19 mouse cellular contexts compared by ENCODE assay signal in genomic region chr9:45843780-45844179, GRCm38 (mm10). TPM values are rescaled to one million over a fixed set of nuclear protein-coding genes. Genes with fewer than 3 reads are reported as not detected.
DNase-seq lines count a peak whose midpoint lies in the region; TF ChIP-seq lines count a peak whose summit lies in the region.
"Had no signal": no experiment of that assay in that cellular context is flagged by ENCODE, and none has a peak within 500 bp of the region (broad histone marks: within the 10 kb centered on the region; RNA-seq: fewer than 3 reads in every experiment).

No protein-coding gene starts in this region.

- peak overlapping the region; percentile 7; the same call in 1 of the 2 replicates for H3K27ac ChIP-seq in ES-Bruce4 (ENCODE audit: insufficient read depth, low read length)
- H3K27ac ChIP-seq: forebrain, embryonic 10.5 days; forebrain, embryonic 13.5 days; heart, adult 2 months; heart, embryonic 10.5 days; heart, embryonic 13.5 days; hindbrain, embryonic 12.5 days; hindbrain, embryonic 15.5 days had no signal

- TF ChIP-seq POLR2A in ES-Bruce4 (IDR thresholded peaks at IDR 0.05; ENCODE audit: insufficient read depth, low read length) = no peak

- H3K9me3 ChIP-seq in ES-Bruce4 (replicated peaks; ENCODE audit: control insufficient read depth, insufficient read depth, low read length, poor library complexity, severe bottlenecking) = no peaks in the 10 kb centered on the region
- H3K9me3 ChIP-seq: forebrain, embryonic 10.5 days; forebrain, embryonic 13.5 days; heart, embryonic 10.5 days; heart, embryonic 13.5 days; hindbrain, embryonic 12.5 days; hindbrain, embryonic 15.5 days had no signal

- H3K27me3 ChIP-seq in ES-Bruce4 (ENCODE audit: control insufficient read depth, insufficient read depth, low read length, poor library complexity, severe bottlenecking) = no peaks in the 10 kb centered on the region
- H3K27me3 ChIP-seq: forebrain, embryonic 13.5 days; heart, embryonic 13.5 days; hindbrain, embryonic 12.5 days; hindbrain, embryonic 15.5 days had no signal

- no peak overlapping the region for H3K9ac ChIP-seq in ES-Bruce4 (ENCODE audit: low read depth, poor library complexity, severe bottlenecking)
- H3K9ac ChIP-seq: forebrain, embryonic 13.5 days; heart, embryonic 13.5 days; hindbrain, embryonic 12.5 days; hindbrain, embryonic 15.5 days had no signal

- no peak for TF ChIP-seq EP300 in ES-Bruce4 (IDR thresholded peaks at IDR 0.05; ENCODE audit: insufficient read depth, low read depth, low read length)

- no peak for TF ChIP-seq CTCF in ES-Bruce4 (IDR thresholded peaks at IDR 0.05; ENCODE audit: low read depth, low read length)

- H3K36me3 ChIP-seq in ES-Bruce4 (ENCODE audit: control insufficient read depth, insufficient read depth, low read length, poor library complexity, severe bottlenecking) = no peaks in the 10 kb centered on the region
- H3K36me3 ChIP-seq: forebrain, embryonic 10.5 days; hindbrain, embryonic 15.5 days had no signal

- H3K4me3 ChIP-seq in ES-Bruce4 (ENCODE audit: low read depth, low read length) = no peak overlapping the region
- H3K4me3 ChIP-seq: forebrain, embryonic 10.5 days; forebrain, embryonic 13.5 days; heart, adult 2 months; heart, embryonic 10.5 days; heart, embryonic 13.5 days; hindbrain, embryonic 12.5 days; hindbrain, embryonic 15.5 days had no signal

- peak; percentile 25 to 53 for DNase-seq in frontal cortex, adult 2 months (ENCODE audit: extremely low spot score in 1 of 2, low spot score in 1 of 2)
- DNase-seq in frontal cortex, postnatal 10 days (ENCODE audit: low spot score in 2 of 2) = no peak
- DNase-seq in brain, adult 2 months (ENCODE audit: low read depth, low spot score) = peak; percentile 80
- DNase-seq in right cerebral cortex, adult 2 months (ENCODE audit: low spot score in 2 of 2) = no peak
- DNase-seq in heart, postnatal 14 days = no peak
- DNase-seq: adrenal gland, postnatal 14 days; B cell, adult 2 months; cerebellum, adult 18-20 months; cerebellum, adult 9-10 months; cerebellum, postnatal 14 days; gastrocnemius, postnatal 36 days; heart, adult 2 months had no signal

- H3K4me1 ChIP-seq in ES-Bruce4 (ENCODE audit: control insufficient read depth, insufficient read depth, low read length) = peaks cover 9% of the 10 kb centered on the region

- intact Hi-C loops in heart, postnatal 14 days (cut with DNase I) = no loop called here

RNA-seq across cellular contexts. Expression of gene Bace1, which starts 5.4 kb away (rescaled TPM):
- 52.5 and 53.3 TPM in 2 replicates for polyA plus RNA-seq in frontal cortex, adult 2 months (2012; rRNA removed)
- polyA plus RNA-seq in ES-Bruce4 (2011; ENCODE audit: insufficient read depth, insufficient read length, low read depth, missing spikeins) = 14.3 and 18.8 TPM in 2 replicates
- total RNA-seq in heart, postnatal 14 days (2021) = 10 to 100 TPM; 39.8 to 40.4 TPM

RNA-seq across cellular contexts. Expression of gene Cep164, which starts 15.3 kb away (rescaled TPM):
- polyA plus RNA-seq in frontal cortex, adult 2 months (2012; rRNA removed) = 26.1 and 26.5 TPM in 2 replicates
- 32.5 and 33.4 TPM in 2 replicates for polyA plus RNA-seq in ES-Bruce4 (2011; ENCODE audit: insufficient read depth, insufficient read length, low read depth, missing spikeins)
- total RNA-seq in heart, postnatal 14 days (2021) = 1 to 10 TPM; 7.0 TPM

Comparison
In these comparisons a context has a peak if more than half of its experiments do, and no peak if none do; other contexts are left out.
1. DNase-seq: peak in frontal cortex, adult 2 months (2 of 2) and brain, adult 2 months (single experiment); none in frontal cortex, postnatal 10 days (0 of 2), right cerebral cortex, adult 2 months (0 of 2) and heart, postnatal 14 days (0 of 2).